Mouse (Mus musculus) inflammation-experienced regulatory T-cells, adult 16 weeks (primary cell): ENCODE results near the gene Dglucy. TPM values are rescaled to one million over a fixed set of nuclear protein-coding genes. Genes with fewer than 3 reads are reported as not detected.

Source experiments
- polyA plus RNA-seq: library from polyadenylated mRNA; unstranded; fragments of 100-300 nt; shearing (Covaris generic); gene quantifications from one replicate; pipeline ENCODE4 v1.2.1, GENCODE M21; 2017

Gene Dglucy
- polyA plus RNA-seq: 18.0 TPM

DNA sequence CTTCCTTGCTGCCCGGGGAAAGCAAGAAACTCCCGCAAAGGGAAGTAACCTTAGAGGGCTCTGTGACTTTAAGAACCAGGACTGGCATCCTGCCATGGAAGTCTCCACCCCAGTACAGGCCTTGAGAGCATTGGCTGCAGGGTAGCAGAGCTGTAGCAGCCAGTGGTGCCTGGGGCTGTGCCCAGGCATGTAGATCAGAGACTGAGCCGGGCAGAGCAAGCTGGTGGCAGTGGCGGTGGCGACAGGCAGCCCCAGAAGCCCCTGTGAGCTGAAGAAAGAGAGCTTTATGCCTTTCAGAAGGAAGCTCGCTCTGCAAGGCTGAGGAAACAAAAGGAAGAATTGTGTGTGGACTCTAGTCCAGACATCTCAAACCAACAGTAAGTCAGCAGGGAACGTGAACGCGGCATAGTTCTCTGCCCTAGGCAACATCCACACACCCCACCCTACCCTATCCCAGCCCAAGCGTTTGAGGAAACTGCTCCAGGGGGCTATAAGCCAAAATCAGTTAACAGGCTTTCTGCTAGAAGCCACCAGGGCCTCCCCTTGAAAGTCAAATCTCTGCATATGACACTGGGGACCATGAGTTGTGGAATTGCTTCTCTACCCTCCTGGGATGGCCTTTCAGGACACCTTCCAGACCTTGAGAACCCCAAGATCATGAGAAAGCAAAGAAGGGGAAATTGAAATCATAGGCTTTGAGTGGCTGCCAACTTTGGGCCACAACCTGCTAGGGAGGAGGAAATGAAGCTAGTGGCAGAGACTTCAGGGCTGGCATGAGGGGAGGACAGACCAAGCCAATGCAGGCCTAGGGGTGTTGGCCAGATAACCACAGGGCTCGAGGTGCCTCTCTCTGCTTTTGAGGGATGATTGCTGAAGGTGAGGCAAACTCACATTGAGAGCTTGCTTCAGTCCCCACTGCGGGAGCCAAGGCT, at the start of gene Dglucy:
TSS of gene Dglucy (plus strand) at position 124 of the 932 bp plus-strand sequence.

DNA sequence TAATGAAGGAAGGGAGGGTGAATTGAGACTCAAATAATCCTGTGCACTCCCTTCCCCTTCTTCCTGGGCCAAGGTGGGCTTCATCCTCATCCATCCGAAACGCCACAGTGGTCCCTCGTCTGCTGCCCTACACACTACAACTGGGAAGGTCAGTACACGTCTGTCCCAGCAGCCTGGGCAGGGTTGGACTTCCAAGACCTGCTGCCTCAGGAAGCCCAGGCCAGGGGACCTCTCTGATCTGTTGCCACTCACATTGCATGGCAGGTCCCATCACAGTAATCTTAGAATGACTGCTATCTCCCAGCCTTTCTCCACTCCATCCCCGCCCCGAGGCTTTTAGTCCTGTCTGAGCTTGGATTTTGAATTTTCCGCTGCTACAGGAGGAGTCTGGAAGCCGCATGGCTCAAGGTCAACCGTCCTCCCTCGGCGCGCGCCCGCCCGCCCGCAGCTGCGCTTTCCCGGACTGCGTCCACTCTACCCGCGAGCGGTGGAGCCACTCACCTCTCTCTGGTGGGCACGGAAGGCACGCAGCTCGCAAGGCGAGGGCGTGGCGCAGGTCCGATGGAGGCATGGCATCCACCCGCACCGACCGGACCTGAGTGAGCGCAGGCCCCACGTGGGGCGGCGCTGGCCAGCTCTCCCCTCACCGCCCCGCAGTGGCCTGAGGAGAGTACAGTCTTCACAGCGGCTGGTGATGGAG, 128.9 kb downstream of the Dglucy start, which contains the start of gene Gpr68:
TSS of gene Gpr68 (minus strand) at position 601 of the 700 bp plus-strand sequence.

Other genes with a start within 250 kb of the Dglucy start
- 11.2 TPM for gene Rps6ka5, start 52.1 kb upstream of the Dglucy start, polyA plus RNA-seq
- gene Gpr68, start 129.1 kb downstream of the Dglucy start, polyA plus RNA-seq: 99.1 TPM
- gene Ccdc88c, start 250.0 kb downstream of the Dglucy start, polyA plus RNA-seq: 155 TPM